Mouse (Mus musculus) v-Abl transformed pro-B cells (cell line): ENCODE results near the gene Flot2.

ENCODE experiments used
- in situ Hi-C, 2 experiments: fragments of 400-800 bp; cut with MboI; formaldehyde crosslinking; loops; one replicate each; pipeline ENCODE4 v1.15.1; 2025; ENCODE audit not compliant: unreplicated experiment in 2 of 2

Flot2 gene

GRCm38 (mm10) chr11:78059833-78060757 is 22.4 kb downstream of the Flot2 start:
- in situ Hi-C loops, result loop anchor here (5.0 kb wide), 4 partner anchors 87 to 117 kb away; partner anchors contain the start of genes Nek8 (in 1 of the 2) and Tlcd1 (in 1 of the 2)

- in situ Hi-C loops, result loop anchor here in 1 of 2 experiments (5.0 kb wide), 1 partner anchor 85 kb away; no protein-coding TSS in a partner anchor
Measured at GRCm38 (mm10) chr11:78062563-78062962, 24.8 kb downstream of the Flot2 start.

- in situ Hi-C loops, result no loop called here
Measured at GRCm38 (mm10) chr11:78065906-78066305, 28.2 kb downstream of the Flot2 start.

GRCm38 (mm10) chr11:78066641-78067040 is 28.9 kb downstream of the Flot2 start:
- in situ Hi-C loops, result no loop called here

DNA sequence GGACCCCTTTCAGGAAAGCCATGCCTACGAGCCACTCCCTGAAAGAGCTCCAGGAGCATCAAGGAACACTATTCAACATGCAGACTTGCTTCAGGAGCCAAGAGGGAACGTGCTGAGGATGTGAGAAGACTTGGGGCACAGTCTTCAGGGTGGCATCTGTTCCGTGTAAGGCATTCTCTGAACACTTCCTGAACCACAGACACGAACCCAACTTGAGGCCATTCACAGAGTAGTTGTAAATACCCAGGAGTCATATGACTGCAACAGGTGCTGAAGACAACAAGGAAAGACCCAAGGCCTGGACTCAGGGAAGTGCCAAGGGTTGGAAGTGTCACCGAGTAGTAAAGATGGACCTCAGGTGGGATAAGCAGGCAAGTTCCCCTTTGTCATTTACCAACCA is 29.8 kb downstream of the Flot2 start:
- in situ Hi-C loops, result no loop called here

GRCm38 (mm10) chr11:78069130-78069529 is 31.4 kb downstream of the Flot2 start:
- in situ Hi-C loops, result no loop called here

DNA sequence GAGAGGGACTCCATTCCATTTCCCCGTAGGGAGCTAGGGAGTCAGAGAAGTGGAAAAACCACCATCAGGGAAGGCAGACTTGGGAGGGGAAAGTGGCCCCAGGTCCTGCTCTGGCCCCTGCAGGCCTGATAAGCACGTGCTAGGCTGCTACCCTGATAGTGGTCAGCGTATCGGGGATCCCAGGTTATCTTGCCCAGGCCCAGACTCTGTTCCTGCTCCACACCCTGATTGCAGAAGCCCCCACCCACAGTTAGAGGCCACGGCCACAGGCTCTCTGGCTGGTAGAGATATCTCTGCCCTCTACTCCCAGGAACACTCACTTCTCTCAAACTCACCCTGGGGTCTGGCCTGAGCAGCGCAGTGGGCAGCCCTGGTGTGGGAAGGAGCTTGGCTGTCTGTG is 31.9 kb downstream of the Flot2 start:
- in situ Hi-C loops, result no loop called here

- in situ Hi-C loops, result no loop called here
Measured at GRCm38 (mm10) chr11:78071938-78072337, 34.2 kb downstream of the Flot2 start.

DNA sequence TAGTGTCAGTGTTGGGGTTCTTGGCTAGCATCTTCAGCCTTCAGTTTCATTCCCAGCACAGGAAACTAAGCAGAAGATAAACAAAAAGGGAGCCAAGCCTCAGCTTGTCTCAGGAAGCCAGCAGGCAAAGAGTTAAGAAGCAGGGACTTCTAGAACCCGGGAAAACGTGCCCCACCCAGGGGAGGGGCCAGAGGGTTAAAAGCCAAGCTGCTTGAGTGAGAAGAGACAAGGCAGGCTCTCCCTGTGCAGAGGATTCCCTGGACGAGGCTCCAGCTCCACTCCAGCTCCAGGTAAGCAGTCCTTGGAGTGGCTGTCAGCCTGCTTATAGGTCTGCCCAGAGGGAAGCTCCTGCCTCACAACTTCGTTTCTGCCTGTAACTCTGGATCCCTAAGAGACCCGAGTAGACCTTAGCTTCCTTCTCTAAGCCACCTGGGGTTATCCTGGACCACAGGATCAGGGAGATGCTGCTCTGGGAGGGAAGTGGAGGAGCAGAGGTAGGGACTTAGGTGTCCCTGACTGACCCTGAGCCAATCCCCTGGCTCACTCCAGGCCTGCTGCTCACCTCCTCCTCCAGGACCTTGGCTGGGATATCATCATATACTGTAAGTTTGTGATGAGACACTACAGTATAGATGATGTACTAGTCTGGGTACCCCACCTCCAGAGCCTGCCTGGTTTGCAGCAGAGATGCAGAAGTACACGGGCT is 34.8 kb downstream of the Flot2 start:
- in situ Hi-C loops, result no loop called here

- in situ Hi-C loops, result no loop called here
Measured at GRCm38 (mm10) chr11:78073577-78074276, 36.0 kb downstream of the Flot2 start.

- in situ Hi-C loops, result no loop called here
Measured at GRCm38 (mm10) chr11:78074277-78074652, 36.5 kb downstream of the Flot2 start.

DNA sequence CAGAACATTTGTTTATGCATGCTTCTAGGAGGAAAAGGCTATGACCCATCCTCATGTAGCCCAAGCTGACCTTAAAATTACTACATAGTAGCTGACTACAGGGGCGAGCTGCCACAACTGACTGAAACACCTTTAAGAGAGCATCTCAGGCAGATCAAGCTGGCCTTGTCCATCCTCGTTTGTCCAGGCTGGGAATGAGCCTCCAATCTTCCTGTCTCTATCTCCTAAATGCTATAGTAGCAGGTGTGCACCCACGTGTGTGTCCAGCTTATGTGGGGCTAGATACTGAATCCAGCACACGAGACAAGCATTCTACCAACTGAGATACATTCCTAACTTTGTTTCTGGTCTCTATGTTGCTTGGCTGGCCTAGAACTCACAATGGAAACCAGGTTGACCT is 36.9 kb downstream of the Flot2 start:
- in situ Hi-C loops, result no loop called here

- in situ Hi-C loops, result no loop called here
Measured at GRCm38 (mm10) chr11:78079961-78080921, 42.5 kb downstream of the Flot2 start, which contains the start of gene Eral1. Gene Eral1 (minus strand): TSS chr11:78080383.

GRCm38 (mm10) chr11:78083595-78083994 is 45.9 kb downstream of the Flot2 start:
- in situ Hi-C loops, result no loop called here

- in situ Hi-C loops, result no loop called here
Measured at GRCm38 (mm10) chr11:78086925-78087479, 49.3 kb downstream of the Flot2 start.

DNA sequence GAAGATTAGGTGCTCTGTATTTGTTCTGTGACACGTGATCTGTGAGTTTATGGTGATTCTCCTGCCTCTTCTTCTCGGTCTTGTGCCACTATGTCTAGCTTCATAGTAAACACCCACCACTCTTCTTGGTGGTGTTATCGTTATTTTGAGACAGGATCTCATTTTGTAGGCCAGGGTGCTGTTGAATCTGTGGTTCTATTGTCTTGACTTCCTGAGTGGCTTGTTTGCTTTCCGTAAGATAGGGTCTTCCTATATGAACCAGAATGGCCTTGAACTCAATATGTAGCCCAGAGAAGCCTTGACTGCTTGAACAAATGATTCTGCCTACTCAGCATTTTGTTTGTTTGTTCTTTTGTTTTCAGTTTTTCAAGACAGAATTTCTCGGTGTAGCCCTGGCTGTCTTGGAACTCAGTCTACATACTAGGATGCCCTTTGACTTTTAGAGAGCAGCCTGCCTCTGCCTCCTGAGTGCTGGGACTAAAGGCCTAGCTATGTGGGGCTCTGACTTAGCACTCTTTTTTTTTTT is 50.1 kb downstream of the Flot2 start:
- in situ Hi-C loops, result no loop called here

DNA sequence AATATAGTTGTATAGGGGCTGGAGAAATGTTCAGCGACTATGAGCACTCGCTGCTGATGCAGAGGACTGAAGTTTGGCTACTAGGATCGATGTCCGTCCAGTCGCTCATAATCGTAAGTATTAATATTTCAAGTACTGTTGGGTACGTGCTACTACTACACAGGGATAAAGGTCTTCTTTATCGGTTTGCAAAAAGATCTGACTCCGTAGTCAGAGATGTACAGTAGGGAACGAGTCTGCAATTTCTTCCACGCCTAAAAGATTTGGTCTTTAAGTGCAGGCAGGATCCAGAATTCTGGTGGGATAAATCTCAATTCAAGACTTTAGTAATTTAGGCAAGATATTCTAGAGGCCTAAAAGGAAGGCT is 56.4 kb downstream of the Flot2 start:
- in situ Hi-C loops, result no loop called here

DNA sequence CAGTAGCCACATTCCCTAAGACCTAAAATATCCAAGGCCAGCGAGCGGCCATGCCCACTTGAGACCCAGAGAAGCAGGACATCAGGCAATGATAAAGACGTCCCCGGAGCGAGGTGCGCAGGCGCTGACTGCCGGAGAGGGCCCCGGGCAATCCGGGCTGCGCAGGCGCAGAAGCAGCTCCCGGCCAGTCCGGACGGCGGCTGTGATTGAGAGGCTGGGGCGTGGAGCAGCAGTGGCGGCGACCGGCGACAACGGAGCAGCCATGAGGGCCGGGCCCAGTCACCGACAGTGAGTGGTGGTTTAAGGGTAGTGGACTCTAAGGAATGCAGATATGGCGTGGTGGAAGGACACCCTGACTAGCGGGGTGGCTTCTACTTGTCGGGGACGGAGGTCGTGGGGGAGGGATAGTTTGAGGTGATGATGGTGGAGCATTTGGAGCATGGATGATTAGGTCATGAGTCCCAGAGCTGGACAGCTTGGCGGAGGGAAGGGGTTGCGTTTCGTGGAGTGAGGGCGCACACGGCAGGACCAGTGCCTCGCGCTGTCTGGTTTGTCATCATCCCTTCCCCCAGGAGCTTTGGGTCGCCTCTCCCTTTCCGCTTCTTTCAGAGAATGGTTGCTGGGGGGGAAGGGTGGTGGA is 56.9 kb downstream of the Flot2 start, which contains the start of gene Fam222b:
Fam222b (plus strand) TSS at position 157 of the 640 bp plus-strand sequence.
- in situ Hi-C loops, result no loop called here

DNA sequence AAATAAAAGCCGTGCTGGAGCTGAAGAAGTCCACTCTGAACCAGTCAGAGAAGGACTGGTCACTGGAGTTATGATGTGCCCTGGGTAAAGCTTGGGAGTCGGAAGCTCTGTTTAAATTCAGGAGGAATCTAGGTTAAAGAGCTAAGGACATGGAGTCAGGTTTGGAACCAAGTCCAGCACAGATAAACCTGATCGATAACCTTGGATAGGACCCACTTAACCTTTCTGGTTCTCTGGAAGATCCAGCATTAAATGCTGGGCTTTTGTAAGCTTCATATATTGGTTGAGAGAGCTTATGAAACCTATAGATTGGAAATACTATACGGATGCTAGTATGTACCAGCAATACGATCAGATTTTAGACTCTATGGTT is 57.4 kb downstream of the Flot2 start:
- in situ Hi-C loops, result no loop called here
